Mouse (Mus musculus) frontal cortex, postnatal 36 days (tissue): ENCODE results near the gene Armh1.
A peak's percentile ranks its signal among the peaks of the same experiment; 100 is the strongest.
"Not testable (repeated sequence)": the region's sequence is repeated elsewhere in the genome, so short reads cannot be mapped to it uniquely, and the experiment has no call there.

ENCODE experiments used
- DNase-seq, 2 experiments: peaks; one replicate each; pipeline ENCODE4 v3.0.0; 2022; ENCODE audit warnings: low spot score in 2 of 2

The Armh1 gene

DNA sequence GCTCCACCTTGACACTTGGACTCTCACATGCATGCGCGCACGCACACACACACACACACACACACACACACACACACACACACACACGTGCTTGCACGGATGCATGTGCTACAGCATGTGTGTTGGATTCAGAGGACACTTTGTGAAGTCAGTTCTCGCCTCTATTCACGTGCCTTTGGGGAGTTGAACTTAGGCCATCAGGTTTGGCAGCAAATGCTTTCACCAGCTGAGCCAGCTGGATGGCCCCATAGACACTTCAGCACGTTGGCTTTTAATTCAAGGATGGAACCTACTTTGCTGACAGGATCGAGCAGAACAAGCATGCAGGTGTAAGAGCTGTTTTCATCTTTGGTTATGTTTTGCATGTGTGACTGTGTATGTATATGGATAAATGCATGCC, 30.1 kb downstream of the Armh1 start:
- no peak for DNase-seq

DNA sequence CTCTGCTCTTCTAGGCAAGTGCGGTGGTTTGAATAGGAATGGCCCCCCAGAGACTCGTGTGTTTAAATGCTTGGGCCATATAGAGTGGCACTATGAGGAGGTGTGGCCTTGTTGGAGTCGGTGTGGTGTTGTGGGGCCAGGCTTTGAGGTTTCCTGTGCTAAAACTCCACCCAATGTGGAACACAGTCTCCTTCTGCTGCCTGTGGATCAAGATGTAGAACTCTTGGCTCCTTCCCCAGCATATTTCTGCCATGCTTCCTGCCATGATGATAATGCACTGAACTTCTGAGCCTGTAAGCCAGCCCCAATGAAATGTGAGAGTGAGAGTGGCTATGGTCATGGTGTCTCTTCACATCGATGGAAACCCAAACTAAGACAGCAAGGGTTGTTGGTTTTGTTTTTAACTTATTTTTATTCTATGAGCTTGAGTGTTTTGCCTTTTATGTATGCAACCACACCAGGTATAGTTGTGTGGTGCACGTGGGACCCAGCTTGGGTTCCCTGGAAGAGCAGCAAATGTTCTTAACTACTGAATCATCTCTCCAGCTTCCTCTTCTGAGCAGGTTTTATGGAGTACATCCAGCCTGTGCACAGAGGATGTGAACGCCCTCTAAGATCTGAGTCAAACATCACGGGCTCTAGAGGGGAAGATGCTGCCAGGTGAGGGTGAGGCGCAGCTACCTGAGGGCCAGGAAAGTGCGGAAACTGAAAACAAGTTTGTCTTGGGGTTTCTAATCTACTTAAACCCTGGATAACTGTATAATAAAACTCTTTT, 31.0 kb downstream of the Armh1 start:
- DNase-seq, result no peak

DNA sequence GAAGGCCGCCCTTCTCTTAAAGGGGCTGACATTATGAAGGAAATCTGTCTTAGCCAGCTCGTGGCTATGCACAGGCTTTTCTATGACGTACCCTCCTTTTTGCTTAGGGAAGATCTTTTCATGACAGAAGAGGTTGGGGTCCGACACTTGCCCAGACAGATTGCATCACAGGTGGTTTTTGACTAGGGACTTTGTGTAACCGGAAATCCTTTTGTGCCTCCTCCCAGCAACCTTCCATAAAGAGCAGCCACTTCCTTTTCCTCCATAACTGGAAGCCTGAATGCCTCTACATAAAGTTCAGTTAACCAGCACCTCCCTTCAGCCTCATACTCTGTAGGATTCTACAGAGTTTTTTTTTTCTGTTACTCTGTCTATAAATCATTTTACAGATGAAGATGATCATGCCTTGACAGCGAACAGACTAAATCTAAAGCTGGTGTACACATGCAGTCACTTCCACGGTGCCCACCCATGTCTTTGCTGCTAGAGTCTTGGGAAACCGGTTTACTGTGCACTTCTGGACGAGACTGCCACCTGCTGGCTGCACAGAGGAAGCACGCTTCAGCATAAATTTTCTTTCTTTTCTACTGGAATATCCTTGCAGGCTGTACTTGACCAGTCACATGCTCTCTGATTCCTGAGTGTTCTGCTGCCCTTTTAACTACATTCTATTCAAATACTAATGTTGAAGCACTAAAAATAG, 33.3 kb downstream of the Armh1 start:
- peak in 1 of 2 experiments; percentile 36 for DNase-seq

DNA sequence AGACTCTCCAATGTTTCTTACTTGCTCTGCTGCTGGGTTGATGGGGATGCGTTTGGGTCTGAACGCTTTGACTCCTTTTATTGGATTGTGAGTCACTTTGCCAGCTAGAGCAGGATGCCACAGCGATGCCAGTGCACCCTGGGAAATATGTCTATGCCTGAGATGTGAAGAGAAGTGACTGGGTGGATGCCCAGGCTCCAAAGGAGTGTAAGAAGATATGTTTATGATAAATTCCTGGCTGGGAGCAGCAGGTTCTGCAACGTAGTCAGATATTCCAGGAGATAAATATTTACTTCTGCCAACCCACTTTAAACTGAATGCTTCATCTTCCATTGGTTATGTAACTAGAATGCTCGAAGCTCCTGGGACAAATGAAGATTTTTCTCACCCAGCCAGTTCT, 34.9 kb downstream of the Armh1 start:
- peak; percentile 42 to 44 for DNase-seq

DNA sequence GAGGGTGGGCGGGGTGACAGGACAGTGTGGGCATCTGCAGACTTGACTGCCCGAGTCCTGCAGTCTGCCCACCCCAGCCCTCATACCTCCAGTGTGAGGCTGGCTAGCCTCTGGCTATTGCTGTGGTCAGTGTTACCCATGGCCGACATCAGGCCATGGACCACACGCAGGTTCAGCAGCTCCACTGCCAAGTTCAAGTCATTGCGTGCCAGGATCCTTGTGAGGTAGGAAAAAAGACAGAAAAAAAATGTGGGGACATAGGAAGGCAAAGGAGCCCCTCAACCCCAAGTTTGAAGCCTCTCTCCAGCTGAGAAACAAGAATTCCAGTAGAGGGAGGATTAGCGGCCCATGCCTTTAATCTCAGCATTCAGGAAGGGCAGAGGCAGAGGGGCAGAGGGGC, 37.7 kb downstream of the Armh1 start:
- no peak for DNase-seq

DNA sequence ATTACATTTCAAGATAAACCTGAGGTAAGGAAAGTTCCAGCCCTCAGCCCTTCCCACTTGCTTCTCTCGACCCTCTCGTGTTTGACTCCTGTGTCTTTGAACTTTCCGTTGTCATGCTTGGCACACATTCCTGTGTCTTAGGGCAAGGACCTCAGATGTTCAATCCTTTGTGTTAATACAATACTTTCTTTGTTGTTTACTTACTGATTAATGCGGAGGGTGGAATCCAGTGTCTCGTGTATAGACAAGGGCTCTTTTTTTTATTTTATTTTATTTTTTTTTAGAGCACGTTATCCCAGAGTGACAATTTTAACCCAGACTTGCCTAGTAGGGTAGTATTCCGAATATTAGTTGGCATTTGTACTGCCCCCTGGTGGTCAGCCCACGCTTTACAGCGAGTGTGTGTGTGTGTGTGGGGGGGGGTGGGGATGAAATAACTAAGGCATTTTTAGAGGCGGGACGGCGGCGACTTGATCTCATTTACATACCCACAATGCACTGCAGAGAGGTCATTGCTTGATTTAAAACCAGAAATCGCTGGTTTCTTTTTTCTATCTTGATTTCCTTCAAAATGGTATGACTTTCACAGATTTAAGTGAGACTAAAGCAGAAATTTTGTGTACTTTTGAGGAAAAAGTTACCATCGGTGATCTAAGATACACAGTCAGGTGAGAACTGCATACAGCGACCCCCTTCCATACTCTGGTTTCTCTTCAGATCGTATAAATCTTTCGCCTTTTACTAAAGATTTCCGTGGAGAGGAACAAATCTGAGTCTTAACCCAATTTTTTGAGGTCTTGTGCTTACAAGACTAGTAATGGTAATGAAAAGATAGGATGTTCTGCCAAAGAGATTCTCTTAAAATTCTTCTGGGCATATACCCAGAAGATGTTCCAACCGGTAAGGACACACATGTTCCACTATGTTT, 41.5 kb downstream of the Armh1 start:
- peak in 1 of 2 experiments; percentile 34 for DNase-seq

DNA sequence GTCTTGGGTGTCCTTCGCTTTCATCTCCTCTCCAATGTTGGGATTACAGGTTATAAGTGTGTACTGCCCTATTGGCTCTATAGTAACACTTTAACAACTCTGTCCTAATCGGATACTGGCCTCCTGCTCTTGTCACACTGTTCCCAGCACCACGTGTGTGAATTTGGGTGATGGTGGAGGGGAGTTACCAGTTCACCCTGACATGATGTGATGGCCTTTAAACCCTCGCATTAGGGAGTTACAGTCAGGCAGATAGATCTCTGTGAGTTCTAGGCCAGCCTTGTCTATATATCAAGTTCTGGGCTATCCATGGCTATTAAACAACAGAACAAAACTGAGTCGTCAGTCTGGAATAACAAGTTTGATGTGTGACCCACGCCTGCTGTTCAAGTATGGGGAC, 42.3 kb downstream of the Armh1 start:
- DNase-seq, result no peak

DNA sequence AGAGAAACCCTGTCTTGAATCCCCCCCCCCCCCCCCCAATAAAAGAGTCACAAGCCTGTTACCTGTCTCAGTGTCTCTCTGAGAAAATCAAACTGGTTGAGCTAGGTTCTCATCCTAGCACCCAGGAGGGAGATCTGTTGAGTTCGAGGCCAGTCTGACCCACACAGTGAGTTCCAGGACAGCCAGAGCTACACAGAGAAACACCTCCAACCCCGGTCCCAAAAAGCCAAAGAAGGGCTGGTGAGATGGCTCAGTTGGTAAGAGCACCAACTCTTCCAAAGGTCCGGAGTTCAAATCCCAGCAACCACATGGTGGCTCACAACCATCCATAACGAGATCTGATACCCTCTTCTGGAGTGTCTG, 49.0 kb downstream of the Armh1 start:
- no peak for DNase-seq

DNA sequence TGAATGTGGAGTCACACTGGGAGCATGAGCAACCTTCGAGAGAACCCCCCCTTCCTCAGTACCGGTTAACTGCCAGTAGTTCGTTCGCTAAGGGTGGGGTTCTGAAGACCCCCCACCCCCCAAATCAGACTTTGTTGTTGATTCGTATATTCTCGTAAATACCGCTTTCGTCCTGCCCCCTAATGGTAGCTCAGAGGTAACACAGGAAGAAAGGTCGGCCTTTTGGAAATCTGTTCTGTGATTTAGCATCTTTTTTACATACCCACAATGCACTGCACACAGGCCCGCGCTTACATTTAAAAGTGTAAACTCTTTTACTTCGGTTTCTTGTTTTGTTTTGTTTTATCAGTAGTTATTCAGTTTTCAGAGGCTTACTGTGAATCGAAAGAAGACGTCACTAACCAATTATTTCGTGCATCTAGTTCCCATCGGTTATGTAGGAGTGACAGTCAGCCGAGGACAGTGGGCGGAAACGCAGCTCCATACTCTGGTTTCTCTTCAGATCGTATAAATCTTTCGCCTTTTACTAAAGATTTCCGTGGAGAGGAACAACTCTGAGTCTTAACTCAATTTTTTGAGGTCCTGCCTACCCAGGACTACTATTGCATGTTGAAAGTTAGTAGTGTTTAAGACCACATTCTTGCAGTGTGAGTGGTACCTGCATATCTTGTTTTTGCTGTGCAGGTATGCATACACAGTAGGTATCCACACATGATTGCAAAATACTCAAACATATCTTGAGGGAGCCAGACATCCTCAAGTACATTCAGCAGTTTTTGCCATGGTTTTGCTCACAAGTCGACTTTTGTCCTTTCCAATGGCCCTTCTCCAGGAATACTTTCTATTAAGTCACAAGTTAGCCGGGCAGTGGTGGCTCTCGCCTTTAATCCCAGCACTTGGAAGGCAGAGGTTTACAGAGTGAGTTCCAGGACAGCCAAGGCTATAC, 49.6 kb downstream of the Armh1 start:
- DNase-seq, result peak in 1 of 2 experiments; percentile 36

DNA sequence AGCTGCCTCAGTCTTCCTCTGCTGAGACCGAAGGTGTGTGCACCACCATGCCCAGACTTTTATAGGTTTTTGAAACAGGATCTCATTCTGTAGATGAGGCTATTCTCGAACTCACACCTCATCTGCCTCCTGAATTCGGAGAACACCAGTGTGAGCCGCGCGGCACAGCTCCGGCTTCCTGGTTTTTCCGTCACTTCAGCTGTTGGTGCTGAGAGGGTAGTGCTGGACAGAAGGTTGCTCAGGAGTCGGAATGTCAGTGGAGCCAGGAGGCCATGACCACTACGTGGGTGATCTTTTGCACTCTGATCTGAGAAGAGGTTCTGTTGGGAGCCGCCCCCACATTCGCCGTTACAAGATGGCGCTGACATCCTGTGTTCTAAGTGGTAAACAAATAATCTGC, 60.1 kb downstream of the Armh1 start:
- no peak for DNase-seq

DNA sequence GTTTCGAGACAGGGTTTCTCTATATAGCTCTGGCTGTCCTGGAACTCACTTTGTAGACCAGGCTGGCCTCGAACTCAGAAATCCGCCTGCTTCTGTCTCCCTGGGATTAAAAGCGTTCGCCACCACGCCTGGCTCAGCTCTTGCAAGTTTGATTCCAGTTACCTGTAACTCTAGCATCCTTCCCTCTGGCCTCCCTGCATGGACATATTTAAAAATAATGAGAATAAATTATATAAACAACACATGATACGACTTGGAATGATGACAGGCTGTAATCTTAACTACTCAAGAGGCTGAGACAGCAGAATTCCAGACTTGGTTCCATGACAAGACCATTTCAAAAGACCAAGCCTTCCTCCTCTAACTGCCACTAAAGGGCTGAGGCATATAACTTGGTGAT, 61.3 kb downstream of the Armh1 start:
- no peak for DNase-seq

DNA sequence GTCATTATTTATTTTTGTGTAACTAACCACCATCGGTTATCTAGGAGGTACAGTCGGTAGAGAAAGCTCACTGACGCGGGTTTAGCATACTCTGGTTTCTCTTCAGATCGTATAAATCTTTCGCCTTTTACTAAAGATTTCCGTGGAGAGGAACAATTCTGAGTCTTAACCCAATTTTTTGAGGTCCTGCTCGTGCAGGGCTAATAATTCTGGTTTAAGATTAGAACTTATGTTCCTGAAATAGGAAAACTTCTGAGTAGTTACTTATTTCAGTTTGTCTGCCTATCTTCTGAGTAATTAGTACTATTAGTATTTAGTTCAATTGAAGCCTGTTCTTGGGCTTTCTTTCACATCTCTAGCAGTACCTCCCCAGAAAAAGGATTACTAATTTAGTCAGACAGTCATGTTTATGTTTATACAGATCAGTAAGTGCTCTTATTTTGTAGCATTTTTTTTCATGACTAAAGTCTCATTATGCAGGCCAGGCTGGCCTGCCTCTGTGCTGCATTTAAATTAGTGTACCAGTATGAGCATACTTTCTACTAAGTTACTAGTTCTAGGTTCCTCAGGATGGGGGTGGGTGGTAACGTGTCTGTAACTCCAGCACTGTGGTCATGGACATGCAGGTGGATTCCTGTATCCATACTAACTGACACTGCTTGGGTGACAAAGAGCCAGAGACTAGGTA, 61.9 kb downstream of the Armh1 start:
- DNase-seq, result peak in 1 of 2 experiments; percentile 41

DNA sequence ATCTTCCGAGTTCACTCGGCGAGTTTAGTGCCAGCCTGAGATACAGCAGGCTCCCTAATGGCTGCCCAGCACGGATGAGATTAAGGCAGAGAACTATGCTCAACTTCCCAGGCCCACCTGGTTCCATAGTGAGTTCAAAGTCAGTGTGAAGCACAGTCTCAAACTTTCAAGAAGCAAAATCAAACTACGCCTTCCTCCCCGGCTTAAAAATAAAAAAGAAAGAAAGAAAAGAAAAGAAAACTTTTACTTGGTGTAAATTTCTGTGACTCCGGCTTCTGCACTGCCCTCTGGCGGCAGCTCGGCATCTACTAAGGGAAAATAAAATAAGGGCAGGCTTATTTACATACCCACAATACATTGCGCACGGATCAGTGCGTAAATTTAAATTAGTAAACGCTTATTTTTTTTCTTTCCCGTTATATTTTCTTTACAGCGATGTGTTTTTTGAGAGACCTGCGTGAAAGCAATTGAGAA, 62.5 kb downstream of the Armh1 start:
- peak; percentile 78 to 84 for DNase-seq

DNA sequence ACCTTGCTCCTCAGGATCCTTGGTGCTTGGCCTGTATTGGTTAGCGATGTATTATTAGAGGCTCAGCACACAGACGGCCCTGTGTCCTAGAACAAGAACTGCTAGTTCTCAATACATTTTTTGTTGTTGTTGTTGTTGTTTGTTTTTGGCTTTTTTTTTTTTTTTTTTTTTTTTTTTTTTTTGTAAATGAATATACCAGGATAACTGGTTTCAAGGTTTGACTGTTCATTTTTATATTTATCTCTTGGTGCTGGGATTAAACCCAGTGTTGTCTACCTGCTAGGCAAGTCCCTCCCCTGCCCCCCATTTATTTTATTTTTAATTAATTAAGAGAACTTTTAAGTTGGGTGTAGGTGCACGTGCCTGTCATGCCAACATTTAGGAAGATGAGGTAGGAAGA, 63.0 kb downstream of the Armh1 start:
- no peak for DNase-seq

DNA sequence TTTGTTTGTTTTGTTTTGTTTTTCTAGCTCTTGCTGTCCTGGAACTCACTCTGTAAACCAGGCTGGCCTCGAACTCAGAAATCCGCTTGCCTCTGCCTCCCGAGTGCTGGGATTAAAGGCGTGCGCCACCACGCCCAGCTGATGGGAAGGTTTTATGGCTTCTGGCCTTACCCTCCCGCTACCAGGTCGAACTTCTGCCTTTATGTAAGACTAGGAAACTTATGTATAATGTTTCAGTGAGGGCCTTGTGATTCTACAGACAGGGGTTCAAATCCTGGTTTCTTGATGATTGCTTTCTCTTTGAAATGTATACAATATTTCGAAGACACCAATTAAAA, 69.2 kb downstream of the Armh1 start:
- DNase-seq, result not testable (repeated sequence)

DNA sequence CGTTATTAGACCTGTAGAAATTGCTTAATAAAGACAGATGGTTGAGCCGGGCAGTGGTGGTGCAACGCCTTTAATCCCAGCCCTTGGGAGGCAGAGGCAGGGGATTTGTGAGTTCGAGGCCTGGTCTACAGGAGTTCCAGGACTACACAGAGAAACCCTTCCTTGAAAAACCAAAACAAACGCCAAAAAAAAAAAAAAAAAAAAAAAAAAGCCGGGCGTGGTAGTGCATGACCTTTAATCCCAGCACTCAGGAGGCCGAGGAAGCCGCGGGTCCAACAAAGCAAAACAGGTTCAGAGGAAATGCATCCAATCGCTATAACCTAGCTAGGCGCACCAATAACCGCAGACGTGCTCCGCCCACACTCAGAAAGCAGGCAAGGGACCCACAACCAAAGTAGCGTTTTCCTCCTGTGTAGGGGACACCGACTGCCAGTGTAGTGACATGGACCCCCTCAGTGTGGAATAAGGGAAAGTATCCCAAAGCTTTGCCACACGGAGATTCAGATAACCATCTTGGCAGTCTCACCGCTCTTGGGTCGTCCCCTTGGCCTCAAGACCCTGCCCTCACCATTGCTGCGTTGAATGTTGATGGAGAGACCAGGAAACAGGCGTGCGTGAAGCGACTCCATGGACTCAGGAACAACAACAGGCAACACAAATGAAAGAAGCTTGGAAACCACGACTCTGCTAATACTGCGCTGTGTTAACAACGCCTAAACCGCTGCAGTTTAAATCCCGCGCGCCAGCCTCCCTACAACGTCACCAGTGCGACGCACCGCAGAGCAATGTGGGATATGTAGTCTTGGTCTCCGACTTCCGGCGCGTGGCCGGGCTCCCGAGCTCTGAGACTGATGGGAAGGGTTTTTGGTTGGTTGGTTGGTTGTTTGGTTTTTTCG, 69.8 kb downstream of the Armh1 start, which contains the start of gene Kif2c:
Kif2c (minus strand) TSS at position 777 of the 896 bp plus-strand sequence.
- DNase-seq, result peak; percentile 90 to 95

DNA sequence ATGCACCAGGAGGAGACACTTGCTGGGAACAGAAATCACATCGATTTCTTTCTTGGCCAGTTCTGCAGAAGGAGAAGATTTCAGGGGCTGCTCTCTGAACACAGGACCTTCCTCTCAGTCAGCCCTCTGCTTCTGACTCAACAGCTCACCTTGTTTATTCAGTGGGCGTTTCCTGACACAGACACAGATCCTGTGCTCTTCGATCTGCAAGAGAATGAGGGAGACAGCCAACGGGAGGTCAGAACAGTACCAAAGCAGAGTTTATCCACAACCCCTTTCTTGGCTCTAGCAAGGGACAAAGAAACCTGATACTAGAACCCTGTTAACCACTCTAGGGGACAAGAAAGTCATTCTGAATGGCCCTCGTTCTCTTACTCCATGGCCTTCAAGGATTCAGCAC, 82.0 kb downstream of the Armh1 start:
- DNase-seq, result no peak
